Mouse (Mus musculus) MEL-GATA-1-ER (cell line): ENCODE results near the gene Calhm1.

ENCODE experiments used
- DNase-seq: peaks from one replicate; pipeline ENCODE4 v3.0.0-alpha.2; 2012; ENCODE audit warnings: low read depth; ENCODE audit errors: extremely low read depth

The Calhm1 gene

DNA sequence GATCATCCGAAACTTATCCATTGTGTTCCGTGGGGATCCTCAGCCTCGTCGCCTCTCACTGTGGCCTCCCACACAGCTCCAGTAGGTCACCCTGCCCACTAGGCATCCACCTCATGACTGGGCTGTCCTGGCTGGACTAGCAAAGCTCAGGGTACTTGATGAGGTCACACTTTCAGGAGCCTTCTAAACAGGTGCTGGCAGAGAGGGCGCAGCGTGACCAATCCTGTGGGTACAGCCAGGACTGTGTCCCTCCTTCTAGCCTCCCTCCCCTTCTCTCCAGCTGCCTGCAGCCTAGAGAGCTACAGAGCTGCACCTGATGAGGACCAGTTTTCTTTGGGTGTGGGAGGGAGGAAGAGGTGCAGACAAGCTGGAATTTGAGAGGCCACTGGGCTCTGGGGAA is at the start of gene Calhm1:
Calhm1 (minus strand) TSS at position 101 of the 400 bp plus-strand sequence.
- DNase-seq, result no peak

DNA sequence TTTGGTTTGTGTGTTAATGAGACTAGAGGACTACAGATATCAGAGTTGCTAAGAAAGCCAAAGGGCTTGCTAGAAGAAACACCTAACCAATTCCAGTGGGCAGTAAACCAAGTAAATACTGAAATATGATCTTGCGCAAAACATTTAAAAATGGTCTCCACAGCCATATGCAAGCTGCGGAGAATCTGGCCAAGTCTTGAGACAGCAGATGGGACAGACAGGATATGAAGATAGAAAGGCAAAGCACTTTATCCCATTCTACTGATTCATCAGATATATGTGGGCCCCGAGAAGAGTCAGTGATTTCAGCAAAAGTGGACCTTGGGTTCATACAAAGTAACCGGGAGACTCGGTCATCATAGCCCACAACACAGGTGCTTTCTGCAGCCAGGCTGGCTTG is 48.1 kb upstream of the Calhm1 start:
- no peak for DNase-seq

DNA sequence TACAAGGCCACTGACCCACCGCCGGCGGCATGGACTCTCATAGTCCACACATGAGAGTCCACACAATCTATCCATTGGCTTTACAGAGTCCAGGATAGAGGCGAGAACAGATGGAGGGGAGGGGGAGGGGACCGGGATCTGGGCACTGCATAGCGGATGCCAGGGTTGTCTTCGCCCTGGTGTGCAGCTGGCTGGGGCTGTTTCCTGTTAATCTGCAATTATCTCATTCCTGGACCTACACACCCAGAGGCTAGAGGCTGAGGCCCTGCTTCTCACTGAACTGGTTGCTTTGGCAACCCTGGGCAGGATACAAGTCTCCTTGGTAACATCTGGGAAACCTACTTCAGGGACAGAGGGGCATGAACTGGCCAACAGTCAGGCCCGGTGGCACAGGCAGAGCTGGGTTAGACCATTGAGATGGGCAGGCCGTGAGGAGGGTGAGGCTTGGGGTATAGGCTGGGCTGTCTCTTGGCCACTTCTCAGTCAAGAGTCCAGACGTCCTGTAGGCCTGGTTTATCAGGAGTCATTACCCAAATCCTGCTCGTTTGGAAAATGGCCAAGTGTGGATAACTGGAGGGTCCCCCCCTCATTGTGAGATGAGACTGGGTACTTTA is 44.6 kb upstream of the Calhm1 start:
- no peak for DNase-seq

- DNase-seq, result no peak
Observed at GRCm38 (mm10) chr19:47186514-47187275, 42.6 kb upstream of the Calhm1 start.

- no peak for DNase-seq
Observed at GRCm38 (mm10) chr19:47184736-47185135, 40.7 kb upstream of the Calhm1 start.

- DNase-seq, result no peak
Observed at GRCm38 (mm10) chr19:47184221-47184620, 40.2 kb upstream of the Calhm1 start.

DNA sequence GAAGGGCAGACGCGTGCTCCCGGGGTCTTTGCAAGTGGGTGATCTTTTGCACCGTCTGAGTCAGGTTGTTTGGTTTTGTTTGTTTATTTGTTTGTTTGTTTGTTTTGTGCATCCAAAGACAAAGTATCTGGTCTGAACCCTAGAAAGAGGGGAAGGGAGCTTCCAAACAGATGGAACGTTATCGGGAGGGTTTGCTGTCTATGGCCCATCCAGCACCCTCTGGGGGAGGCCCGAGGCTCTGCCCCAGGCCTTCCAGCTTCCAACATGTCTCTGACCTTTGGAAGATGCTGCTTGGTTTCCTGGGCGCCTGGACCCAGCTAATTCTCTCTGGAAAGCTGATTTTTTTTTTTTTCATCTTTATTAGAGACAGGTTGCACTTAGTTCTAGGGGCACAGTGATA is 36.0 kb upstream of the Calhm1 start:
- no peak for DNase-seq

DNA sequence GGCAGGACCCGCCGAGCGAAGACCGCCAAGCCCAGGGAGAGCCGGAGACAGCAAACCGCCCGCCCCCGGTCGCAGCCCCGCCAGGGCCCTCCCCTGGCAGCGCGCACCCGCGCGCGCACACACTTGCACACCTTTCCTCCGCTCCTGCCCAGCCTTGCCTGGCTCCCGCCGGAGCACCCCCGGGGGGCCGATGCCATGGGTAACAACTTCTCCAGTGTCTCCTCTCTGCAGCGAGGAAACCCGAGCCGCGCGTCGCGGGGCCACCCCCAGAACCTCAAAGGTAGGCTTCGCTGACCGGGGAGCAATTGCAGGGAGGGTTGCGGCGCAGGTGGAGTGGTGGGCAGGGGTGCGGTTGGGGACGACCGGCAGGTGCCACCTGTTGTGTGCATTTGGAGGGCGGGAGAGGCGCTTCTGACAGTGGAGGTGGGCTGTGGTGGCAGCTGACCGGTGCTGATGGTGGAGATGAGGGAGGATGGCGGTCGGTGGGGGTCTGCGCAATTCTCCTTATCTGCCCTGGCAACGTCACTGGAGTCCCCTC is 35.3 kb upstream of the Calhm1 start:
- no peak for DNase-seq

- no peak for DNase-seq
Observed at GRCm38 (mm10) chr19:47178431-47179271, 34.6 kb upstream of the Calhm1 start, which contains the start of gene Neurl1a. Gene Neurl1a (plus strand): TSS chr19:47178820.

DNA sequence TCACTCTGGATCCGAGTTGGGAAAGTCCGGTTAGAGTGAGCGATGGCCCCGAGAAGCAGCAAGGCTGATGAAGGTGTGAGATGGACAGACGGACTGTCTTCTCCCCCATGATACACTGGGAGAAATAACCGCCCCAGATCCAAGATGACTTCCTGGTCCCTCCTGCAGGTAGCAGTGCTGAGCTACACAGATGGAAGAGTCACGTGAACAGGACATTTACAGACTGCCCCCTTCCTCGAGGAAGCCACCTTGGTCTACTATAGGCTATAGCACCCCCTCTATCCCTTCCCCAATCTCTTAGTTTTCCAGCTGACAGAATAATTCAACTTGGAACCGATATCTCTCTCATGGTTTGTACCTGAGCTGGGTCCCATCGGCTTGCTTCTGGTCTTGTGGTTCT is 33.9 kb upstream of the Calhm1 start:
- no peak for DNase-seq

- no peak for DNase-seq
Observed at GRCm38 (mm10) chr19:47176916-47177505, 33.0 kb upstream of the Calhm1 start.

- DNase-seq, result no peak
Observed at GRCm38 (mm10) chr19:47175472-47175871, 31.4 kb upstream of the Calhm1 start.

DNA sequence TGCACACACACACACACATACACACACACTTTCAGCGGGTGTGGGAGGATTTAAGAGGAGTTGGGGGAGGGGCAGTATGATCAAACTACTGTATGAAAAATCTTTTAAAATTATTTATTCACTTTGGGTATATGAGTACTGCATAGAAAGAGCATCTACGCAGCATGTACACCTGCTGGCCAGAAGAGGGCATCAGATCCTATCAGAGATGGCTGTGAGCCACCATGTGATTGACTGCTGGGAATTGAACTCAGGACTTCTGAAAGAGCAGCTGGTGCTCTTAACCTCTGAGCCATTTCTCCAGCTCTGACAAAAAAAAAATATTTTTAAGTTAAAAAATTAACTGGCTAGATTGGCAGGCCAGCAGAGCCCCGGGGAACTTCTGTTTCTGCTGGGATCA is 30.5 kb upstream of the Calhm1 start:
- peak; percentile 39 for DNase-seq

DNA sequence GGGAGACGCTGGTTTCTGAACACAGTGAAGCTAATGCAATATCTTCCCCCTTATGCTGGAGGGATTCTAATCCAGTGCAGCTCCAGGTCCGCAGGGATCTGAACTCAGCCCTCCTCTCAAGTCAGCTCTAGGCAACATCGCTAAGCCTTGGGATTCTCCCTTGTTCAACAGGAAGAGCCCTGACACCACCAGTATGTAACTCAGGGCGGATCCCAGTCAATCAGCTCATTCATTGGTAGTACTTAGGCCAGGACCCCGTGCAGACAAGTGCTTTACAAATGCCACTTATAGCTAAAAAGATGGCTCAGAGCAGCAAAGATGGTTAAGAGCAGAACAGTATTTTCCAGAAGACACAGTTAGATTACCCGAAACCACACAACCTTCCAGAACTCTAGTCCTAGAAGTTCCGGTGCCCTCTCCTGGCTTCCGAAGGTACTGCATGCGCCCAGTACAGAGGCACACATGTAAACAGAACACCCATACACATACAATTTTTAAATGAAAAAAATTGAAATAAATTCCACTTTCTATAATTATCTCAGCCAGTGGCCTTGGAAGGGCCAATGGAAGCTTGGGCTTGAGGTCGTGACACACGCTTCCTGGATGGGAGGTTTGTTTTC is 24.8 kb upstream of the Calhm1 start:
- DNase-seq, result peak; percentile 92

- DNase-seq, result peak; percentile 88
Observed at GRCm38 (mm10) chr19:47168223-47168622, 24.2 kb upstream of the Calhm1 start.

DNA sequence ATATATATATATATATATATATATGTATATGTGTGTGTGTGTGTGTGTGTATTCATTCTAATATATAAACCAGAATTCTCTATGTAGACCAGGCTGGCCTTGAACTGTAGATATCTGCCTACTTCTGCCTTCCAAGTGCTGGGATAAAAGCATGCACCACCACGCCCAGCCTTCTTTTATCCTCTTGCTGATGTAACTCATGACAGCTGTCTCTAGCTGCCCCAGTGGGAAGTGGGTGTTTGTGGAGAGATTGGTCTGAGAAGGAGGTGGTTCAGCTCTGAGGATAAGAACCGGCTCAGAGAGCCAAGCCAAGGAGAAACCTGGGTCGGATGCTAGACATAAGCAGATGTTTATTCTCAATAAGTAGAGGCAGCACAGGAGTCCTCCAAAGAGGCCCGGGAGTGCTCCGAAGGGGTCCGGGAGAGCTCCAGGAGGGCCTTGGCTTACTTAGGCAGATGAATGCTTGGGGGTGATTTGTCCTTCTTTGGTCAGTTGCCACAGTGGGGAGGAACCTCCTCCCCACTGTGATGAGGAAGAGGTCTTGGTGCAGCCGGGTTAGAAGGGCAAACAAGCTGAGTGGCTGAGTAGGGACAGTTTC is 23.7 kb upstream of the Calhm1 start:
- peak; percentile 77 for DNase-seq

DNA sequence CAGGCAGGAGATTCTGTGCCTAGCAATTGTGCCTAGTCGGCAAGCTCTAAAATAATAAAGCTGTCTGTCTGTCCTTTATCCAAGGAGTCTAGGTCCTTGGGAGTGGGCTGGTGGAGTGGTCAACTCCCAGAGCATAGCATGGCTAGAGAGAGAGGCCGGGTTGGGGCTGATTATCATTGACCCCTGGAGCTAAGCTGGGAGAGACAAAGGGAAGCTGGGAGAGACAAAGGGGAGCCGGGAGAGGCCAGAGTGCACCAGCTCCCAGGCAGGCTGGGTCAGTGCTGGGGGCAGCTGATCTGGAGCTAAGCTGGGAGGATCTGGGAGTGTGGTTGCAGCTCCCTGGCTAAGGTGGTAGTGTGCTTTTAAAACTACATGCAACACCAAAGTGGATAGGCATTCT is 22.7 kb upstream of the Calhm1 start:
- no peak for DNase-seq

GRCm38 (mm10) chr19:47163176-47163744 is 19.2 kb upstream of the Calhm1 start:
- no peak for DNase-seq

DNA sequence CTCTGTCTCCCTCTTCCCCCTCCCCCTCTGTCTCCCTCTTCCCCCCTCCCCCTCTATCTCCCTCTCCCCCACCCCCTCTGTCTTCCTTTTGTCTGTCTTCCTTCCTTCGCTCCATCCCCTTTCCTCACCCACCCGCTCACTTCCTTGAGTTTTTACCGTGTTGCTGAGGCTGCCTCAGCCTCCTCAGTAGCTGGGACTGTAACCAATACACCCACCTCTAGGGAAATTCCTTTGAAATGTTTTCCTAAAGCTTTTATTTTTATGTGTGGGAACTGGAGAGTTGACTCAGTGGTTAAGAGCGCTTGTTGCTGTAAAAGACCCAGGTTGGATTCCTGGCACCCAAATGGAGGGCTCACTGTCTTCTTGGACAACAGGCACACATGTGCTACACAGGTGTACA is 17.6 kb upstream of the Calhm1 start:
- DNase-seq, result no peak

DNA sequence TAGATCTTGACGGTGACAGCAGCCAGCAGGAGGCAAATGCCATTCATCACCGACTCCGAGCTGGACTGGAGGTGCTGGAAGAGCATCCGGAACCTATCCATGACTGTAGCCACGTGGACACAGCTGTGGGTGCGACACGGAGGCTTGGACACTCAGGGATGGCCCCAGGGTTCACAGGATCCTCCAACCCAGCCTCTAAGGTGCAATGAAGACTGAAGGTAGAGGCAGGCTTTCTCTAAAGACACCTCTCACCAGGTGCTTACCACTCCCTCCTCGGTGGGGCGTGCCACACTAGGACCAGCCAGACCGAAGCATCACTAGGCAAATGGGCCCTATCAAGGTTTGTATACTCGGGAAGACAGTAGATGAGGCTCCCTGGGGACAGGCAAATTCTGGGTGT is 13.6 kb upstream of the Calhm1 start, which contains the start of gene Calhm3:
Calhm3 (minus strand) TSS at position 101 of the 400 bp plus-strand sequence.
- DNase-seq, result no peak
